Mouse (Mus musculus): ENCODE results near the gene Synj2.

The Synj2 gene

GRCm38 (mm10) chr17:5941230-5942043, at the start of gene Synj2:
Gene Synj2 (plus strand): TSS chr17:5941280.
- peak; percentile 57 to 65 for DNase-seq

GRCm38 (mm10) chr17:5891933-5892683, 49.0 kb upstream of the Synj2 start:
- no peak for DNase-seq

- no peak for DNase-seq
Measured at GRCm38 (mm10) chr17:5893092-5893491, 48.0 kb upstream of the Synj2 start.

GRCm38 (mm10) chr17:5893574-5894148, 47.4 kb upstream of the Synj2 start:
- DNase-seq = no peak

- no peak for DNase-seq
Measured at GRCm38 (mm10) chr17:5896066-5896465, 45.0 kb upstream of the Synj2 start.

GRCm38 (mm10) chr17:5896607-5897006, 44.5 kb upstream of the Synj2 start:
- no peak for DNase-seq

- no peak for DNase-seq
Measured at GRCm38 (mm10) chr17:5897326-5898200, 43.5 kb upstream of the Synj2 start.

- DNase-seq = peak in 1 of 2 experiments; percentile 11
Measured at GRCm38 (mm10) chr17:5899251-5899650, 41.8 kb upstream of the Synj2 start.

- no peak for DNase-seq
Measured at GRCm38 (mm10) chr17:5901381-5901780, 39.7 kb upstream of the Synj2 start.

GRCm38 (mm10) chr17:5903630-5904301, 37.3 kb upstream of the Synj2 start:
- DNase-seq = no peak

- no peak for DNase-seq
Measured at GRCm38 (mm10) chr17:5909681-5910080, 31.4 kb upstream of the Synj2 start.

GRCm38 (mm10) chr17:5911591-5911990, 29.5 kb upstream of the Synj2 start:
- no peak for DNase-seq

- DNase-seq = no peak
Measured at GRCm38 (mm10) chr17:5912797-5913196, 28.3 kb upstream of the Synj2 start.

- DNase-seq = no peak
Measured at GRCm38 (mm10) chr17:5914217-5914616, 26.9 kb upstream of the Synj2 start.

GRCm38 (mm10) chr17:5921954-5922353, 19.1 kb upstream of the Synj2 start:
- DNase-seq = no peak

- DNase-seq = peak; percentile 19 to 23
Measured at GRCm38 (mm10) chr17:5923281-5923680, 17.8 kb upstream of the Synj2 start.

GRCm38 (mm10) chr17:5924238-5924637, 16.8 kb upstream of the Synj2 start:
- no peak for DNase-seq

GRCm38 (mm10) chr17:5926710-5927109, 14.4 kb upstream of the Synj2 start:
- no peak for DNase-seq

GRCm38 (mm10) chr17:5929031-5929430, 12.0 kb upstream of the Synj2 start:
- DNase-seq = no peak

- DNase-seq = no peak
Measured at GRCm38 (mm10) chr17:5932161-5932560, 8.9 kb upstream of the Synj2 start.

- DNase-seq = peak; percentile 88 to 91
Measured at GRCm38 (mm10) chr17:5934554-5935324, 6.3 kb upstream of the Synj2 start.

Measured in thymus, postnatal 36 days (tissue).